Mouse (Mus musculus) telencephalon, adult 2 months (tissue): ENCODE measurements around the gene Calm1.

Experiments used
- DNase-seq: peaks from one replicate; pipeline ENCODE4 v3.0.0-alpha.2; 2011; ENCODE audit warnings: low read depth, low spot score

The Calm1 gene

GRCm38 (mm10) chr12:100222322-100222993 lies 23.2 kb downstream of the Calm1 start:
- no peak for DNase-seq

GRCm38 (mm10) chr12:100223531-100223930 lies 24.3 kb downstream of the Calm1 start:
- DNase-seq: no peak

GRCm38 (mm10) chr12:100225196-100225595 lies 26.0 kb downstream of the Calm1 start:
- DNase-seq: no peak

- DNase-seq: no peak
Observed at GRCm38 (mm10) chr12:100226073-100226472, 26.8 kb downstream of the Calm1 start.

- DNase-seq: no peak
Observed at GRCm38 (mm10) chr12:100226621-100227020, 27.4 kb downstream of the Calm1 start.

- no peak for DNase-seq
Observed at GRCm38 (mm10) chr12:100228041-100228725, 28.9 kb downstream of the Calm1 start.

- DNase-seq: no peak
Observed at GRCm38 (mm10) chr12:100234201-100234600, 35.0 kb downstream of the Calm1 start.

GRCm38 (mm10) chr12:100234919-100235318 lies 35.7 kb downstream of the Calm1 start:
- DNase-seq: no peak

- DNase-seq: no peak
Observed at GRCm38 (mm10) chr12:100235423-100235822, 36.2 kb downstream of the Calm1 start.

- no peak for DNase-seq
Observed at GRCm38 (mm10) chr12:100239404-100239803, 40.2 kb downstream of the Calm1 start.

GRCm38 (mm10) chr12:100239807-100240206 lies 40.6 kb downstream of the Calm1 start:
- DNase-seq: no peak

- DNase-seq: peak; percentile 94
Observed at GRCm38 (mm10) chr12:100241911-100242796, 42.9 kb downstream of the Calm1 start.

- no peak for DNase-seq
Observed at GRCm38 (mm10) chr12:100244580-100244979, 45.3 kb downstream of the Calm1 start.

GRCm38 (mm10) chr12:100249170-100249569 lies 49.9 kb downstream of the Calm1 start:
- no peak for DNase-seq

- peak; percentile 58 for DNase-seq
Observed at GRCm38 (mm10) chr12:100254471-100254870, 55.2 kb downstream of the Calm1 start.

GRCm38 (mm10) chr12:100255441-100255949 lies 56.3 kb downstream of the Calm1 start:
- DNase-seq: no peak

- DNase-seq: no peak
Observed at GRCm38 (mm10) chr12:100257779-100258178, 58.5 kb downstream of the Calm1 start.
